9 mouse cellular contexts compared by ENCODE assay signal in genomic region chr6:72099281-72099680, GRCm38 (mm10). TPM values are rescaled to one million over a fixed set of nuclear protein-coding genes. Genes with fewer than 3 reads are reported as not detected.
DNase-seq lines count a peak whose midpoint lies in the region; ATAC-seq and TF ChIP-seq lines count a peak whose summit lies in the region.
"Had no signal": no experiment of that assay in that cellular context is flagged by ENCODE, and none has a peak within 500 bp of the region (broad histone marks: within the 10 kb centered on the region; RNA-seq: fewer than 3 reads in every experiment).

No protein-coding gene starts in this region.

- H3K36me3 ChIP-seq in lung, postnatal 0 days (ENCODE audit: insufficient read depth, low read length): no peaks in the 10 kb centered on the region
- H3K36me3 ChIP-seq in intestine, postnatal 0 days (ENCODE audit: control insufficient read depth, insufficient read depth): no peaks in the 10 kb centered on the region
- H3K36me3 ChIP-seq in neural tube, embryonic 13.5 days: no peaks in the 10 kb centered on the region

- H3K27me3 ChIP-seq in lung, postnatal 0 days (replicated peaks; ENCODE audit: insufficient read depth, low read length): no peaks in the 10 kb centered on the region
- no peaks in the 10 kb centered on the region for H3K27me3 ChIP-seq in intestine, postnatal 0 days (replicated peaks; ENCODE audit: control insufficient read depth, insufficient read depth, low read length)
- no peaks in the 10 kb centered on the region for H3K27me3 ChIP-seq in neural tube, embryonic 13.5 days

- H3K4me3 ChIP-seq in lung, postnatal 0 days (ENCODE audit: low read depth, low read length): no peak overlapping the region
- H3K4me3 ChIP-seq in intestine, postnatal 0 days (ENCODE audit: low read depth, low read length): no peak overlapping the region
- peak overlapping the region; percentile 86 for H3K4me3 ChIP-seq in neural tube, embryonic 13.5 days

- peak; percentile 40 for DNase-seq in adrenal gland, adult 2 months
- no peak for DNase-seq in adrenal gland, adult 8-10 months
- DNase-seq in lung, postnatal 0 days (ENCODE audit: low spot score): no peak
- DNase-seq in lung, postnatal 36 days: no peak
- no peak for DNase-seq in kidney, postnatal 10 days
- no peak for DNase-seq in c-Kit-positive CD71-positive TER-119-positive erythroid progenitor cells, embryonic 14.5 days (ENCODE audit: low spot score)
- DNase-seq: adrenal gland, postnatal 10 days had no signal

- H3K9ac ChIP-seq in lung, postnatal 0 days (replicated peaks; ENCODE audit: low read depth): no peak overlapping the region
- no peak overlapping the region for H3K9ac ChIP-seq in intestine, postnatal 0 days (ENCODE audit: low read depth, low read length)
- peak overlapping the region; percentile 94 for H3K9ac ChIP-seq in neural tube, embryonic 13.5 days

- WGBS in lung, postnatal 0 days: 65% methylated on average over 3 of the region's 3 CpGs
- WGBS in intestine, postnatal 0 days: 81% methylated on average over 3 of the region's 3 CpGs
- WGBS in neural tube, embryonic 13.5 days: 73% methylated on average over 3 of the region's 3 CpGs

- ATAC-seq in lung, postnatal 0 days: no peak
- no peak for ATAC-seq in intestine, postnatal 0 days
- no peak for ATAC-seq in neural tube, embryonic 13.5 days (ENCODE audit: low read depth)

- H3K27ac ChIP-seq in lung, postnatal 0 days (ENCODE audit: low read length): no peak overlapping the region
- no peak overlapping the region for H3K27ac ChIP-seq in intestine, postnatal 0 days (ENCODE audit: low read depth, low read length)
- no peak overlapping the region; the same call in 1 of the 2 replicates for H3K27ac ChIP-seq in neural tube, embryonic 13.5 days (replicated peaks)

- H3K9me3 ChIP-seq in lung, postnatal 0 days (ENCODE audit: low read length): no peaks in the 10 kb centered on the region
- H3K9me3 ChIP-seq in intestine, postnatal 0 days (ENCODE audit: control insufficient read depth): no peaks in the 10 kb centered on the region
- H3K9me3 ChIP-seq in neural tube, embryonic 13.5 days: no peaks in the 10 kb centered on the region

- H3K4me2 ChIP-seq in lung, postnatal 0 days (replicated peaks; ENCODE audit: low read depth, low read length): peak overlapping the region; percentile 100
- peak overlapping the region; percentile 98 for H3K4me2 ChIP-seq in intestine, postnatal 0 days (replicated peaks; ENCODE audit: low read depth)
- peak overlapping the region; percentile 85 for H3K4me2 ChIP-seq in neural tube, embryonic 13.5 days

- no peak for TF ChIP-seq CTCF in lung, postnatal 0 days (IDR thresholded peaks at IDR 0.05)
- TF ChIP-seq CTCF in intestine, postnatal 0 days (IDR thresholded peaks at IDR 0.05; ENCODE audit: low read depth): no peak

- H3K4me1 ChIP-seq in lung, postnatal 0 days (ENCODE audit: insufficient read depth, low read depth, low read length): peaks cover 9% of the 10 kb centered on the region; the same call in 1 of the 2 replicates
- H3K4me1 ChIP-seq in intestine, postnatal 0 days (replicated peaks; ENCODE audit: control insufficient read depth, insufficient read depth, low read length): no peaks in the 10 kb centered on the region
- H3K4me1 ChIP-seq in neural tube, embryonic 13.5 days (replicated peaks): peaks cover 39% of the 10 kb centered on the region

- no peak for TF ChIP-seq EP300 in lung, postnatal 0 days (IDR thresholded peaks at IDR 0.05)

RNA-seq across cellular contexts. Expression of gene St3gal5, which starts 1.9 kb away (rescaled TPM):
- total RNA-seq in adrenal gland, adult 2 months (2021): 100 to 1,000 TPM; 137 to 188 TPM
- 149 and 235 TPM in 2 replicates for polyA plus RNA-seq in adrenal gland, adult 2 months (2012; rRNA removed)
- total RNA-seq in adrenal gland, adult 8-10 months (2022): 100 to 1,000 TPM; 106 to 366 (median 212) TPM
- polyA plus RNA-seq in lung, postnatal 0 days (2015; fragmentation: Nextera tagmentation; extraction: Ambion mirVana): 38.9 and 42.4 TPM in 2 replicates
- 68.4 and 69.0 TPM in 2 replicates for polyA plus RNA-seq in intestine, postnatal 0 days (2015; fragmentation: Nextera tagmentation; extraction: Ambion mirVana)
- polyA plus RNA-seq in neural tube, embryonic 13.5 days (2015; fragmentation: Nextera tagmentation; extraction: Ambion mirVana): 54.6 and 59.2 TPM in 2 replicates
